Mouse (Mus musculus) spleen, postnatal 10 days (tissue): ENCODE measurements around the gene Pld1.

ENCODE experiments used
- DNase-seq, 2 experiments: peaks; one replicate each; pipeline ENCODE4 v3.0.0; 2021 to 2022; ENCODE audit warnings: low spot score in 2 of 2

Pld1 gene

DNA sequence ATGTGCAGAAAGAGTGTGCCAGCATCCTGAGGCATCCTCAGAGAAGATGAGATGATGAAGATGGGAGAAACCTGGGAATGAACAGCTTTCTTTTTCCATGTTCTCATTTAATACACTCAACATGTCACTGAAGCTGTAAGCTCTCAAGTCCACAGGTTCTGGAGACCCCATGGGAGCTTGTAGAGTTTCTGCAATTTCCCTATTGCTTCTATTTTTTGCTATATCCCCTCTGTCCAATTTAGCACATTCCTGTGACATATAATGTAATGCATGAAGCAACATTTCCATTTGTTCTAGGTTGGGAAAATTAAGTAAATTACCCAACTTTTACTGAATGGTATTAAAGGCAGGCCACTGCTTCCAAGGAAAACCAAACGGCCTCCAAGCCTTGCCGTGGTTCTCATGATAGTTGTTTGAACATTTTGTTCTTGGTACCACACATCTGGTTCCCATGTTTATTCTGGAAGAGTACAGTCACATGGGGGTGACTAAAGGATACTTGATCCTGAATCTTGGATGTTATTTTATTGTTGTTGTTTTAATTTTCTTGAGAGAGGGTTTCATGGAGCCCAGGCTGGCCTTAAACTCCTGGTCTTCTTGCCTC, 52.7 kb downstream of the Pld1 start:
- DNase-seq = no peak

DNA sequence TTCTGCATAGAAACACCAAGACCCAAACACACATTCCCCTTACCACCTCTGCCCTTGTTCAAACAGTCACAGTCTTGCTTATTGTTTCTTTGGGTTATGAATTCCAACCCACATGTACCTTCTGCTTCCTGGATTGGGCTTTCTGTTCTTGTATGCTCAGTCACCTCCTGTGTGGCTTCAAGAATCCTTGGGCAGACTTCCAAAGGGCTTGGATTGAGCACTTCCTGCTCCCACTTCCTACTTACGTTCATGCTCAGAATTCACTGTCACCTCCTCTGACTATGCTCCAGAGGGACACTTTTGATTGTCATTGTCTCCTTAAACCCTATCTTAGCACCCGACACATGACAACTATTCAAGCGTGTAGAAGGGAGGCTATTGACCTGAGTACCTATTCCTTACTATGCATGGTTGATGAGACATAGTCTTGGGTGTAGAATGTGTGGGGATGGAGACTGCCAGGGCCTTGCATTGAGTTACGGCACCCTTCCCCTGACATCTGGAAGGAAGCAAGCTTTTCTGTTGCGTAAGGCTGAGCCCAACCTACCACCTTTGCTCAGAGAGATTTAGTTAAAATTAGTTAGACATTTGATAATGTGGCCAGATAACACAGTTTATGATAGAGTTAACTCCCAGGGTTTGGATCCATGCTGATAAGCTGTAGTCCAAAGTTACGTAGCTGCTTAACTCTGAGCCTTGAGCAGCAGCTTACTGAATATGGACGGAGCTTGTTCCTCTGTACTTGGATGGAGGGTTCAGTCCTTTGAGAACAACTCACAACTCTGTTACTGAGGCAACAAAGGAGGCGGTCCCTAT, 55.9 kb downstream of the Pld1 start:
- DNase-seq = no peak

DNA sequence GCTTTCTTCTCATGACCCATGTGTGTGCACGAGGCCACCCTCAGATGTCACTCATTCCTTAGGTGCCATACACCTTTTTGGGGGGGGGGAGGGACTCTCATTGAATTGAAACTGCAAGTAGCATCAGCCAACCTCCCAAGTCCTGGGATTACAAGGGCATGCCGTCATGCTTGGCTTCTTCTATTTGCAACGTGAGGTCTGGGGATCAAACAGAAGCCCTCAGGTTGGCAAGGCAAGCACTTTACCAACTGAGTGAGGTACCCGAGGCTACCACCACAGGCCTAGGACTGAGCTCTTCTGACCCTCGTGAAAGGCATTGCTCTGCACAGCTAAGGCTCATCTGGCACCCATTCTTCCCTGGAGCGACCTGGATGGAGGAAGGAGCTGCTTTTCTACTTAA, 65.8 kb downstream of the Pld1 start:
- no peak for DNase-seq

DNA sequence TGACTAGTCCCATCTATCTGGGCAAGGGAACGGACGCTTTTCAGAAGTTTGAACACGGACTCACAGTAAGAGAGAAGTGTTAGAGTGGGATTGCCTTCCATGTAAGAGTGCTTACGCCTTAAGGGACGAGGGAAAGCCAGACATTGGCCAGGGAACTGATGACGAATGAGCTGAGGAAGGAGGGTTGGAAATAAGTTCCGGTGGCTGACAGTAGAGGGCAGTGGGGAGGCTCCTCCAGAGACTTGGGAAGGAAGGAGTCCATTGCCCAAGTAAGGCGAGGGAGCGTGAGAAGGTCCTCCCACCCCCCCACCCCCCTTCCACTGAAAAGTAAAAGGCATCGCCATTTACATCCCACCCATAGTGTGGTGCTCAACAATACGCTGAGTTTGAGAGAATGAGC, 69.2 kb downstream of the Pld1 start:
- DNase-seq = no peak

DNA sequence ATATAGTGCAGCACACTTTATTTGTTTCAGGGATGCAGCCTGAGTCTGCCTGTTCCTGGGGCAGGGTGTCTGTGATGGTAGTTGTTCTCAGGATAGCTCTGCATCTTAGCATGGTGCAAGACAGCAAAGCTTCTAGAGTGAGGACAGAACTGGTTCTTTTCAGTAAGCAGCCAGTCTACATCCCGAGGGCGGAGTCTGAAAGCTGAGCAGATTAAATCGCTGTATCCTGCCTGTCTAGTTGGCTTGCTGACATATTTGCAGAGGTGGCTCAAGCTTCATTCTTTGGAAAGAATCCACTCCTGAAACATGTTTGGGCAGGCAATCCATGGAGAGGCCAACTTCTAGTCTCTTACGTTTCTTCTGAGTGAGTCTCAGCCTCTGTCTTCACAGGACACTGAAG, 69.9 kb downstream of the Pld1 start:
- DNase-seq = no peak

DNA sequence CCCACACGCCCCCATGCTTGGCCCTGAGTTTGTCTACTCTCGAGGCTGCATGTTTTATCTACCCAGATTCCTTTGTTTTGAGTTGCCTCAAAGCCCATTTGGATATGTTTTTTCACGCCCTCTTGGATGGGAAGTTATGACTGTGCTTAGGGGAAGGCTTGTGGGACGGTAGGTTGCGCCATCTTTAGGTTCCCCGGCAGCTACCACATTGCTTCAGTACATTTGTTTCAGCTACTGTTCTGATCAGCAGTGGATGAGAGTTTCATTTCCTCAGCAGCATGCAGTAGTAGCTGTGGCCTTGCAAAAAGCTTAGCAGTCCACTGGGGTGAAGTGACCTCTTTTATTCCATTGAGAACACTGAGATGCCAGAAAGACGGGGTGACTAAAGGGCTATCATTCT, 73.7 kb downstream of the Pld1 start:
- DNase-seq = no peak

DNA sequence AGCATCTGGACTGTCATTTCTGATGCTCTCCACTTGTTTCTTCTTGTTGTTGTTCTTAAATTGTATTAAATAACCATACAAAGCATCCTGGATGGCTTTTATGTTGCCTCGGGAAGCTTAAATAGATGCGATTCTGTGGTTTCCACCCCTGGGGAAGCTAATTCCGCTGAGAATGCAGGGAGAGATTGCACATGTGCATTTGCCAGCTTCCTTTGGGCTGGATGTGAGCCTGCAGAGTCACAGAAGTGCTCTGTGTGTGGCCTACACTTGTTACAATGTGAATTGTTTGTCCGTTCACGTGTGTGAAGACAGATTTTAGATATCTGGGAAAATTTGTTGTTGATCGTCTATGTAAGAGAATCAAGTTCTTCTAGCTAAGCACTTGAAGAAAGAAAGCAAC, 74.9 kb downstream of the Pld1 start:
- DNase-seq = no peak

DNA sequence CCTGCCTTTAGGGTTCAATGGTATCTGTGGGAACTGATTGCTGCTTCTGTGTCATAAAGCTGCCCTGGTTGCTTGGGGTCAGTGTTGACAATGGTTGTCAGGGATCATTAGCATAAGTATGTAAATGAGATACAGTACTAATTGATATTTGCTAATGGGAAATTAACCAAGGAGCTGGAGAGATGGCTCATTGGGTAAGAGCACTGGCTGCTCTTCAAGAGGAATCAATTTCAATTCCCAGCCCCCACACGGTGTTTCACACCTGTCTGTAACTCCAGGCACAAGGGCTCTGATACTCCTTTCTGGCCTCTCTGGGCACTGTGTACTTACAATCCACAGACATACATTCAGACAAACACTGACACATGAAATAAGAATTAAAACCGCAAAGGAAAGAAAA, 78.5 kb downstream of the Pld1 start:
- DNase-seq = no peak

DNA sequence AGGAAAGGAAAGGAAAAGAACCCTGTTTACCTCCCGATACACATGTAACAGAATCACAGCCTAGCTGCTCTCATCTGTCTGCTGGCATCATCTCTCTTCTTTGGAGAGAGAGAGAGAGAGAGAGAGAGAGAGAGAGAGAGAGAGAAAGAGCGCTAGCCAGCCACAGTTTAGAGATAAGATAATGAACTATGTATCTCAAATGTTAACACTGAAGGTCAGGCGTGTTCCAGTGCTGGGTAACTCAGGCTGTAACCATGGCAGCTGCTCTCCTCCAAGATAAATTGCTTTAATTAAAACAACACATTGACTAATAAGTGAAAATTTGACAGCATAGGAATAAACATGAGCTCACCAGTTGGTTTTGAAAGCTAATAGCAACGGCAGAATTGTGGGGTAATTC, 81.2 kb downstream of the Pld1 start:
- no peak for DNase-seq

DNA sequence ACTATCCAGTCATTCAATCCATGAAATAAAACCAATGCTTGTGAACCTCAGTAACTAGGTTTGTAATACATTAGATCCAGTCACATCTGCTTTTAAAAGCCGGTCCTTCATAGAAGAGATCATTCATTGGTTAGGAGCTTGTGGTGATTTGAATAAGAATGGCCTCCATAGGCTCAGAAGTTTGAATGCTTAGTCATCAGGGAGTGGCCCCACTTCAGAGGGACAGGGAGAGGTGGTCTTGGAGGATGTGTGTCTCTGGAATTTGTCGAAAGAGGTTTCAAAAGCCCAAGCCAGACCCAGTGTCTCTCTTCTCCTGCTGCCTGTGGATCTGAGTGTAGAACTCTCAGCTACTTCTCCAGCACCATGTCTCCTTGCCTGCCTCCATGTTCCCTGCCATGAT, 81.9 kb downstream of the Pld1 start:
- DNase-seq = no peak

DNA sequence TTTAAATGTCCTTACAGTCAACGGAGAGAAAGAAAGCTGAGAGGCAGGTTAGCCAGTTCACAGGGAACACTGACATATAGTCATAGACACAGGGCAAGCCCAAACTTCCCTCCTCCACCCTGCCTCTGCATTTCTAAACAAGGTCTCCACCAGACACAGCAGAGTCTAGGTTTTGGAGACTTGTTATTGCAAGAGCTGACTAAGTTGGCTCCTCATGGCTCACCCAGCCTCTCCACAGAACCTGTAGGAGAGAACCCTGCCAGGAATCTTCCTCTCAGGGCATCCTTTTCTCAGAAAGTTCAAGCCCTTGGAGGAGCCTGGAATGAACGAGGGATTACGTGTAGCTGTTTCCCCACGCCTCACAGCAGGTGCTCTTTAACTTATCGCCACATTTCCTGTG, 83.7 kb downstream of the Pld1 start:
- no peak for DNase-seq

DNA sequence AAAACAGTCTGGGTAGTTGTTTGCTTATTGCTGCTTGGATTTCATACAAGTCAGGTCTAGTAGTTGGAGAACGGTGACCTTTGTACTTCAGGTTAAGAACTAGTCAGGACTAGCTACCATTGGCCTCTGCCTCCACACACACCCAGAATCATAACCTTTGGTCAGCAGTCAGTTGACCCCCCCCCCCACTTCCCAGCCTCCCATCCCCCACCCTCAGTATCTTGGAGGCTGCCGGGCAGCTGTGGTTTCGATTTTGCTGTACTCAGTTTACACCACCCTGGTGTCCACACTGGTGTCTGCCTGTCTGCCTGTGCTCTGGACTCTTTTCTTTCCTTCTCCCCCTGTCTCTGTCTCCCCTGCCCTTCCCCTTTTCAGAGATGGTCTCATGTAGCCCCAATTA, 88.4 kb downstream of the Pld1 start:
- no peak for DNase-seq

DNA sequence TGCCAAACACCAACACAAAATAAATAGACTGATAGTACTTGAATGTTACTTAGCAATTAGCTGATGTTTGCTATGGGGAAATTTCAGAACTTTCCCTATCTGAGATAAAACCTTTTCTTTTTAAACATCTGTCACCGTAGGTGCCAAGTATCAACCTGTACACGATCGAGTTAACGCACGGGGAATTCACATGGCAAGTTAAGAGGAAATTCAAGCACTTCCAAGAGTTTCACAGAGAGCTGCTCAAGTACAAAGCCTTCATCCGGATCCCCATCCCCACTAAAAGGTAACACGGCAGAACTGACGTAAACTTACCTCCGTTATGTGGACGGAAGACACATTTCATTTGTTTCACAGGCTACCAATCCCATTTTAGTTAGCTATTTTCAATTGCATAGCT, 90.0 kb downstream of the Pld1 start:
- no peak for DNase-seq

DNA sequence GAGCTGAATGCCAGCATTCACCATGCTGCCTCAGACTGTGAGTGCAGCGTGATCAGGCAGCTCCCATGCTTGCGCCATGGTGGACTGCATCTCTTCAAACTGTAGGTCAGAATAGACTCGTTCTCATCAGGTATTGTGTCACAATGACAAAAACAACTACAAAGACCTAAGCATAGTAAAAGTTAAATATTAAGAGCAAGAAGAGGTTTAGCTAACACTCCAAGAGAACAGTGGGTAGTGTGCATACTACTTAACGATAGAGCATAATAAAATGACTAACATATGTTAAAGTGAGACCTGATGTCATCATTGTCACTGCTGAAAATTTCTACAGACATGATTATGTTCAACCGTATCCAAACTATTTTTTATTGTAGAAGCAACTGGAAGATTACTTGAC, 92.4 kb downstream of the Pld1 start:
- DNase-seq = no peak

DNA sequence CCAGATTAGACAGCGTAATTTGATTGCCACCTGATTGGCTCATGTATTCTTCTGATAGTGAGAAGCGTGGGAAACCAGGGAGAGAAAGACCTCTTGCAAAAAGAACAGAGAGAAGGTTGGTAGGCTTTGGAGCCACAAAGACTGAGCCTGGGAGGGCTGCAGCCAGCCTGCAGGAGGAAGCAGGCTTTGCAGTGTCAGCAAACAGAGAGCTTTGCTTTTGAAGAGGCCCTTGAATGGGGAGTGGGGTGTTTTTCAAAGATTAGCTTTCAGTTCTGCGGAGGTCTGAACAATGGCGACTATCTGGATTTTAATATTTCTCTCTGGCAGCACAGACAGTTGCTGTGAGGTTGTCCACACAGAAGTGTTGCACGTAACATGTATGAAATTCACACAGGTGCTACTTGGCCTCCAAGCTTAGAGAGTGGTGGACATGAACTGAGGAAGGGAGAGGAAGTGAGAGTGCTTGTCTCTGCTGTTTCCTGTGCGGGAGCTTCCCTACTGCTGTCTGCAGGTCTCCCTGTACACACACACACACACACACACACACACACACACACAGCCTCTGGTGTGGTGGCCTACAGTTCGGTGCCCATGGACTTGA, 93.2 kb downstream of the Pld1 start:
- DNase-seq = peak in 1 of 2 experiments; percentile 38

DNA sequence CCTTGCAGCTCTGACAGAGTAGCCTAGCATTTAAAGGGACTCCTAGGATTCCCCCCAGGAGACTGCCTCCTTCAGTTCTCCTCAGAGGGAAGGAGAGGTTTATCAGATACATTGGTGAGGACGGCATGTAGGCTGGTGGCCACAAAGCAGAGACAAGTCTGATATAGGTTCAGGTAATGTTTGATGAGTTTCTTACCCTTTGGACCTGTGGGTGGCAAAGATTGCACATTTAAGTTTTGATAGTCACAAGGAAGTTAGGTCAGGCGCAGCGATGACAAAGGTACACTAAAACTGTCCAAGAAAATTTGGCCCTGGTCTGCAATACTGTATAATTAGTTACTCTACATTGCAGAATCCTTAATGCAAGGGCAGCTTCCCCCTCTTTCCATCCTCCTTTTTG, 95.4 kb downstream of the Pld1 start:
- no peak for DNase-seq

DNA sequence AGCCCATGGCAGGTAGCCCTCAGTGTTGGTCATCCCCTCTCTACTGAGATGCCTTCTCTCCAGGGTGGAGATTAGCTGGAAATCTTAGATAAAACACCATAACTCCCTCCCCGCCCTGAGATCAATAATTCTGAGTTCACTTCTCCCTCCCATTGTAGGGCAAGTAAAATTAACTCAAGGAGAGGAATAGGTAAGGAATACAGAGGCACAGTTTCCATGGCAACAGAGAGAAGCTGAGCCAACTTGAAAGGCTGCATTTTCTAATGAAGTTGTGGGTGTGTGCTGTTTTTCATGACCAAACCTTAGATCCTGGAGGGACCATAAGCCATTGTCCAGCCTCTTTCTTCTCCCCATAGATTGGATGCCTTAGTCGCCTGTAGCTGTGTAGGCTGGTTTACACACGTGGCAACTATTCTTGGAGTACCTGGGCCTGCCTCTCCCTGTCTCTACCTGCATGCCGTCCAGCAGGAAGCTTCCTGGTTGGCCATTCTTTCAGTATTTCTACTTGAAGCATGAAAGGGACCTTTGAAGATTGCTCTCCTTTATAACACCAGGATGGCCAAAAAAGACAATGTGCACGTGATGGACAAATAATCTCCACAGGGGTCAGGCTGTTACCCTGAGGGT, 96.3 kb downstream of the Pld1 start:
- no peak for DNase-seq

DNA sequence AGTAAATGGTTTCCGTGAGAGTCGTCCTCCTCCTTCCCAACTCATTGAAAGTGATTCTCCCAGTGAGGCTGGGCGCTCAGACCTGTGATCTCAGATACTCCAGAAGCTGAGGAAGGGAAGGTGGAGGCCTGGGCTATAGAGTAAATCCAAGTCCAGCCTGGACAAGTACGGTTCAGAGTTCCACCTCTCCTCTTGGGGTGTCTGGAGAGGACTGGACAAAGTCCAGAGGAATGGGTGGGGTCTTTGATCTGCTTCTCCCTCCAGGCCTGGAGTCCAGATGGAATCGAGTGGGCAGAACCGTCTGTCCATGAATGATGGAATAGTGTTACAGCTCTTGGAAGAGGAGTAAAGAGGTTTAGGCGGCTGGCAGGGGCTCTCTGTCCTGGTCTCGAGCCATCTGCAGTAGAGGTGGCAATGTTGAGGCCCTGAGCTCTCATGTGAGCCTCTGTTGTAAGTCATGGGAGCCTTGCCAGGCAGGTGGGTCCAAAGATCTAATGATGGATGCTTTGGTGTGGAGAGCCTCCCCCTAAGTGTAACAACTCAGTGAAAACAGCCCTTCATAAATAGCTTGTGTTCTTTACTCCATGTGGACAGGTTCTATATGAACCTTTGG, 98.9 kb downstream of the Pld1 start:
- no peak for DNase-seq

DNA sequence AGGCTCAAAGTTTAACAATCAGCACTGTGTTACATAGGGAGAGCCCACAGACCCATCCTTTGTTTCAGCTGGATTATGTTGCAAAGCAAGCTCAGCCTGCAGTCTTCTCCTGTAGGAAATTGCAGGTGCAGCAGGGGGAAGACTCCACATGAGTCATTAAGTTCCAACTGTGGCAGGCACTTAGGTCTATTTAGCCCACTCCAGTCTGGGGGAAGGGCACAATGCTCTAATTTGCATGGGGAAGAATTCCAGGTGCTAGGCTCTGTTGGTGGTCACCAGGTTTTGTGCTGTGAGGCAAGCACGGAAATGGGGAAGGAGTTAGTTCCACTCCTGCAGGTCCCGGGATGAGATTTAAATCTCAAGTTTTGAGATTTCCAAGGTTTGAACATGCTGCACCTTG, 99.6 kb downstream of the Pld1 start:
- no peak for DNase-seq

DNA sequence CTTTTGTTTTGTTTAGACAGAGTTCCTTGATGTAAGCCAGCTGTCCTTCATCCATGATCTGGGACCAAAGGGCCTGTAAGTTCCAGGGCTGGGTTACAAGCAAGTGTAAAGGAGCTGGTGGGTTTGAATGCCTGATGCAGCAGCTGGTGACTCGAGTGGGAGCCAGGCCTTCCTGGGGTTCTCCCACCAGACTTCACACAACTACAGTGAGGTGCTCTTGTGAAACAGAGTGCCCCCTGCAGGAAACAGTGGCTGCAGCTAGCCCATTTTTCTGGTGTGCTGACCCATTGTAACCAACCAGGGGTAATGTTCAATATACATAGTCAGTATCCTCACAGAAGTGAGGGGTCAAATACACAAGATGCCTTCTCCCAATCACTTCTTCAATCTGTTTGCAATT, 101.3 kb downstream of the Pld1 start:
- no peak for DNase-seq

DNA sequence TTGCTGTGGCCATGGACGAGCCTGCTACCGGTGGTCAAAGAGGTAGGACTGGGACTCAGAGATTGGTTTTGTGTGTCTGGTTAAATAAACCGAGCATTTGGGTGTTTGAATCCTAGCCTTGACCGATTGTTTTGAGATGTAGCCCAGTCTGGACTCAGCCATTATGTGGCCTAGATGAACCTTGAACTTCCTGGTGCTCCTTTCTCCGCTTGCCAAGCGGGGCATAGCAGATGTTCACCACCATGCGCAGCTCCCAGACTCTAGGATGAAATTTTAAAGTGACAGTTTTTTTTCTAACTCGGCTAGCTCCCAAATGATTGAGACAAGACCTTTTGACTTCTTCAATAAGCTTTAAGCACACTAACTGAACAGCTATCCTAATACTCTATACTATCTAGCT, 102.7 kb downstream of the Pld1 start:
- DNase-seq = no peak

DNA sequence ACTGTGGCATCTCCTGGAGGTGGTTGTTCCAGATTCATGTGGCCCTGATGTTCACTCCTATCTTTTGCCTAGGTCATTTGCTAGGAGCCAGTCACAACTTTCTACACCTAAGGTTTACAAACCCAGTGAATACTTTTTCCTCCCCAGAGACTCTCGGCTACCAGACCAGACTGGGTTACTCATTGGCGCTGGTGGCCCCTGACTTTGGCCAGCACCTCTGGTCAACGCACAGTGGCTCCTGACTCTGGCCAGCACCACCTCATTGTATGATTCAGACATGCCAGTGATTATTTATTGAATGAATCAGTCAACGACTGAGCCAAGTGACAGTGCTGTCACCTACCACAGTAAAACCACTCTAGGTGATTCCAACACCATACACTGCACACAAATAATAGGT, 103.9 kb downstream of the Pld1 start:
- no peak for DNase-seq

DNA sequence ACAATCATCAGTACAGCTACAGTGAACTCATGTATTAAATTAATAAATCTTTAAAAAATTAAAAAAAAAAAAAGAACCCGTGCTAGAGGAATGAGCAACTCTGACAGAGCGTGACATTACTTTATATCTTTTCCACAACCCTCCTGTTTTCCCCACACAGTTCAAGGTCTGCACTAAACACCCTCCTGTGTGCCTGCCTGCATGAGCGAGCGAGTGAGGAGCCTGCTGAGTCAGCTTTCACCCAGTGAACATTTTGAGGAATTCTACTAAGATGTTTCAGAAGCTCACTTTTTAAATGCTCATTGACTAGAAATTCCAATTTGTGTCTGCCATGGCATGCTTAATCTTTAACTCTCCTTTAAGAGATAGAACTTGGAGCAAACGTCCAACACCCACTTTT, 109.1 kb downstream of the Pld1 start:
- DNase-seq = no peak
